Mouse (Mus musculus): ENCODE measurements around the gene Zfp62. TPM values are rescaled to one million over a fixed set of nuclear protein-coding genes. Genes with fewer than 3 reads are reported as not detected.

The Zfp62 gene
- total and polyA plus RNA-seq, 3 experiments = 16.7 to 132 (median 31.8) TPM

DNA sequence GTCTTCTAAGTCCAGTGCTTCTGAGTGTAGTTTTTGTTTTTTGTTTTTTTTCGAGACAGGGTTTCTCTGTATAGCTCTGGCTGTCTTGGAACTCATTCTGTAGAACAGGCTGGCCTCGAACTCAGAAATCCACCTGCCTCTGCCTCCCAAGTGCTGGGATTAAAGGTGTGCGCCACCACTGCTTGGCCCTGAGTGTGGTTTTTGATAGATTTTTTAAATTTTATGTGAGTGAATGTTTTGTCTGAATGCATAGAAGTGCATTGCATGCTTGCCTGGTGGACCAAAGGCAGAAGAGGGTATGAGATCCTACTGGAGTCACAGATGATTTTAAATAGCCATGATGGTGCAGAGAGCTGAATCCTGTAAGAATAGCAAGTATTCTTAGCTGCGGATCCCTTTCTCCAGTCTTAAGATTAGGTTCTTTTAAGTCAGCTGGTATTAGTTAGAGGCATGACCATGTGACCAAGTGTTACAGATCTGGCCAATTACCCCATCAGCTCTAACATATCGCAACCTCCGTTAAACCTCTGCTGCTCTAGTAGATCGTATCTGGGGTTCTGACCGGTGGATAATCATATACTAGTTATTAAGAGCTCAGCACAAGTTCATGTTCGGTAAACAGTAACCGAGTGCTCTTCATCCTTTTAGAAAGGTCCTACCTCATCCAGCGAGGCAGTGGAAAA lies 40.0 kb downstream of the Zfp62 start (continued):
- TF ChIP-seq UBTF (IDR thresholded peaks at IDR 0.05; ENCODE audit: borderline replicate concordance, insufficient read depth, low read depth, low read length) (no peak), MYB (IDR thresholded peaks at IDR 0.05; ENCODE audit: low read depth, low read length) (no peak)

GRCm38 (mm10) chr11:49243727-49244594 lies 40.9 kb downstream of the Zfp62 start, which contains the start of gene Mgat1:
Gene Mgat1 (plus strand): TSS chr11:49244191.
- DNase-seq (ENCODE audit: low read depth, low spot score) = peak; percentile 99

GRCm38 (mm10) chr11:49244595-49244930 lies 41.5 kb downstream of the Zfp62 start:
- Histone ChIP-seq H3K79me2 (ENCODE audit: control insufficient read depth, insufficient read depth, low read length, poor library complexity) (no peaks in the 10 kb centered on the region), H3K4me3 (ENCODE audit: control insufficient read depth in 1 of 2, insufficient read depth in 1 of 2, low read depth in 2 of 2, low read length in 2 of 2) (peak overlapping the region; percentile 50 to 52), H3K27me3 (ENCODE audit: control insufficient read depth in 1 of 2, insufficient read depth in 2 of 2, low read length in 2 of 2) (no peaks in the 10 kb centered on the region), H3K27ac (ENCODE audit: control insufficient read depth, low read depth, low read length) (peak overlapping the region; percentile 52), H3K9ac (ENCODE audit: control insufficient read depth, low read depth, low read length, poor library complexity, severe bottlenecking) (peak overlapping the region; percentile 70), H3K9me3 (replicated peaks; ENCODE audit: insufficient read depth, low read length) (no peaks in the 10 kb centered on the region), H3K4me1 (ENCODE audit: control insufficient read depth in 1 of 2, insufficient read depth in 2 of 2, low read length in 2 of 2) (peaks cover 30 to 38% of the 10 kb centered on the region in 2 experiments), H3K36me3 (ENCODE audit: control insufficient read depth in 1 of 2, insufficient read depth in 2 of 2, low read length in 2 of 2) (peaks cover 0 to 36% of the 10 kb centered on the region in 2 experiments; a peak in 2 of 4 replicates)
- DNase-seq (ENCODE audit: low read depth, low spot score) = no peak
- TF ChIP-seq SMC3 (IDR thresholded peaks at IDR 0.05; ENCODE audit: low read depth, low read length) = no peak
- TF ChIP-seq MYC (IDR thresholded peaks at IDR 0.05; ENCODE audit: low read depth, low read length) = peak; percentile 9; the same call in 1 of the 2 replicates

More at GRCm38 (mm10) chr11:49243727-49244594, 40.9 kb downstream of the Zfp62 start, which contains the start of gene Mgat1:
- TF ChIP-seq CHD1 (IDR thresholded peaks at IDR 0.05; ENCODE audit: low read depth, low read length) (no peak), USF1 (IDR thresholded peaks at IDR 0.05; ENCODE audit: low read depth, low read length) (peak; percentile 67), ZKSCAN1 (IDR thresholded peaks at IDR 0.05; ENCODE audit: low read depth, low read length) (no peak), UBTF (IDR thresholded peaks at IDR 0.05; ENCODE audit: borderline replicate concordance, insufficient read depth, low read depth, low read length) (0 out of 2 replicates have a peak, but pooled peaks have one; percentile 3), NRF1 (IDR thresholded peaks at IDR 0.05; ENCODE audit: insufficient read depth, low read depth, low read length, poor library complexity, severe bottlenecking) (peak; percentile 88), RCOR1 (IDR thresholded peaks at IDR 0.05; ENCODE audit: low read depth, low read length) (no peak), EP300 (IDR thresholded peaks at IDR 0.05; ENCODE audit: low read depth in 1 of 2, low read length in 2 of 2) (peak in 1 of 2 experiments; percentile 54; a peak in 2 of 4 replicates), KAT2A (conservative IDR thresholded peaks at IDR 0.05; ENCODE audit: low read depth, low read length) (no peak; the same call in 1 of the 2 replicates), ETS1 (IDR thresholded peaks at IDR 0.05; ENCODE audit: low read depth, low read length) (peak; percentile 44; the same call in 1 of the 2 replicates), ELF1 (IDR thresholded peaks at IDR 0.05; ENCODE audit: low read depth, low read length) (peak; percentile 76), MXI1 (IDR thresholded peaks at IDR 0.05; ENCODE audit: low read depth, low read length) (peak; percentile 71), TBP (IDR thresholded peaks at IDR 0.05; ENCODE audit: low read depth, low read length) (peak; percentile 46), POLR2AphosphoS2 (IDR thresholded peaks at IDR 0.05; ENCODE audit: low read length) (peak; percentile 22; the same call in 1 of the 2 replicates), E2F4 (IDR thresholded peaks at IDR 0.05; ENCODE audit: borderline replicate concordance, low read depth, low read length) (peak; percentile 61; the same call in 1 of the 2 replicates), NELFE (IDR thresholded peaks at IDR 0.05; ENCODE audit: low read depth, low read length) (0 out of 2 replicates have a peak, but pooled peaks have one; percentile 45), ZMIZ1 (IDR thresholded peaks at IDR 0.05; ENCODE audit: low read depth, low read length) (0 out of 2 replicates have a peak, but pooled peaks have one; percentile 16), CTCF (IDR thresholded peaks at IDR 0.05 in 2 of 3, conservative IDR thresholded peaks at IDR 0.05 in 1 of 3; ENCODE audit: control insufficient read depth in 1 of 3, insufficient read depth in 1 of 3, low read depth in 2 of 3, low read length in 3 of 3, poor library complexity in 1 of 3, severe bottlenecking in 1 of 3) (0 out of 6 replicates have a peak, but pooled peaks of 1 of the 3 experiments have one; percentile 3), POLR2A (IDR thresholded peaks at IDR 0.05; ENCODE audit: control insufficient read depth in 1 of 2, insufficient read depth in 1 of 2, low read depth in 1 of 2, low read length in 2 of 2, poor library complexity in 1 of 2) (peak; percentile 33 to 60; a peak in 1 of 4 replicates), MYC (IDR thresholded peaks at IDR 0.05; ENCODE audit: low read depth, low read length) (peak; percentile 44; the same call in 1 of the 2 replicates), USF2 (IDR thresholded peaks at IDR 0.05; ENCODE audit: borderline replicate concordance in 1 of 2, insufficient read depth in 1 of 2, low read depth in 1 of 2, low read length in 2 of 2) (no peak), SIN3A (IDR thresholded peaks at IDR 0.05; ENCODE audit: low read length) (peak; percentile 93), BHLHE40 (IDR thresholded peaks at IDR 0.05; ENCODE audit: borderline replicate concordance, low read depth, low read length) (peak; percentile 4; the same call in 1 of the 2 replicates), MAZ (IDR thresholded peaks at IDR 0.05; ENCODE audit: low read depth, low read length) (peak; percentile 97), HCFC1 (IDR thresholded peaks at IDR 0.05; ENCODE audit: low read depth, low read length) (peak; percentile 85), TCF12 (IDR thresholded peaks at IDR 0.05; ENCODE audit: low read depth, low read length) (0 out of 2 replicates have a peak, but pooled peaks have one; percentile 7)
- Histone ChIP-seq H3K79me2 (ENCODE audit: control insufficient read depth, insufficient read depth, low read length, poor library complexity) (no peaks in the 10 kb centered on the region), H3K4me1 (ENCODE audit: control insufficient read depth in 1 of 2, insufficient read depth in 2 of 2, low read length in 2 of 2) (peaks cover 33 to 38% of the 10 kb centered on the region in 2 experiments), H3K4me3 (ENCODE audit: control insufficient read depth in 1 of 2, insufficient read depth in 1 of 2, low read depth in 2 of 2, low read length in 2 of 2) (peak within 1 kb of the TSS; percentile 62 to 65), H3K27ac (ENCODE audit: control insufficient read depth, low read depth, low read length) (peak within 1 kb of the TSS; percentile 79), H3K9me3 (replicated peaks; ENCODE audit: insufficient read depth, low read length) (no peaks in the 10 kb centered on the region), H3K36me3 (ENCODE audit: control insufficient read depth in 1 of 2, insufficient read depth in 2 of 2, low read length in 2 of 2) (peaks cover 0 to 39% of the 10 kb centered on the region in 2 experiments; a peak in 2 of 4 replicates), H3K9ac (ENCODE audit: control insufficient read depth, low read depth, low read length, poor library complexity, severe bottlenecking) (peak within 1 kb of the TSS; percentile 70), H3K27me3 (ENCODE audit: control insufficient read depth in 1 of 2, insufficient read depth in 2 of 2, low read length in 2 of 2) (no peaks in the 10 kb centered on the region)
